23 mouse cellular contexts compared by ENCODE assay signal in the genomic region with DNA sequence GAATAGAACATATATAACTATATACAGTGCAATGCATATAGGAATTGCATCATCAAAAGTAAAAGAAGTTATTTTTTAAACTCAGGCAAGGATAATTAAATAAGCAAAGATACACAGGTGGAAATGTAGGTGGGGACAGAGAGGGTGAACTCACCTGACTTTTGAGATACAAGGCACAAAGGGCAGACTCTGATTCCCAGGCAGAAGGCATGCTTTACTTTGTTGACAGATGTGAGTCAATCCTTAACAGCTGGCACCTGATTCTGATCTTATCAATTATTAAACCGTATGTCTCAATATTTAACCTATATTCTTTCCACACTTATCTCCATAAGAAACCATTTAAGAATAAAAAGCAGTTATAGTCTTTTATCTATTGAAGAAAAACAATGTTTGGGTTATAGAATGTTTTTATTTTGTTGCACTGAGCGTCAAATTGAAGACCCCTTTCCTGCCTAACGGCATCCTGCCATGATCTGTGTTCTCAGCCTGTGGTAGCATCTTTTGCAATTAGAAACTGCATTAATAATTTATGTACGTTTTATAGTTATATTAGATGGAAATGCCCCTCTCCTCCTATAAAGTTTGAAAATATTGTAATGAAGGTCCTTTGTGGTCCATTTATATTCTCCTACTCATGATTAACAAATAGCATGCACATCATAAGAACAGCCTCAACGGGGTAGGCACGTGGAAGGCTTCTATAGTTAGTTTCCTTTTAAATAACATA.
DNase-seq lines count a peak whose midpoint lies in the region; ATAC-seq and TF ChIP-seq lines count a peak whose summit lies in the region.
"Had no signal": no experiment of that assay in that cellular context is flagged by ENCODE, and none has a peak within 500 bp of the region (broad histone marks: within the 10 kb centered on the region; RNA-seq: fewer than 3 reads in every experiment).

No protein-coding gene starts in this region.

- peak; percentile 59 for ATAC-seq in liver, postnatal 0 days
- no peak for ATAC-seq in liver, embryonic 11.5 days (replicated peaks; ENCODE audit: low FRiP score)
- peak; percentile 61; the same call in 1 of the 2 replicates for ATAC-seq in neural tube, embryonic 14.5 days (ENCODE audit: low read depth)
- no peak for ATAC-seq in neural tube, embryonic 15.5 days (ENCODE audit: low FRiP score)
- peak; percentile 92 for ATAC-seq in intestine, embryonic 16.5 days
- ATAC-seq in forebrain, embryonic 16.5 days: no peak
- ATAC-seq: forebrain, embryonic 14.5 days had no signal

- H3K9ac ChIP-seq in liver, postnatal 0 days (replicated peaks): no peak overlapping the region
- H3K9ac ChIP-seq in liver, embryonic 11.5 days (ENCODE audit: low read depth, low read length): no peak overlapping the region
- no peak overlapping the region for H3K9ac ChIP-seq in neural tube, embryonic 14.5 days (replicated peaks; ENCODE audit: low read depth, low read length)
- H3K9ac ChIP-seq in neural tube, embryonic 15.5 days (replicated peaks): no peak overlapping the region
- H3K9ac ChIP-seq in intestine, embryonic 16.5 days (ENCODE audit: low read depth, low read length): no peak overlapping the region
- H3K9ac ChIP-seq in forebrain, embryonic 16.5 days (replicated peaks; ENCODE audit: low read depth, low read length): no peak overlapping the region
- H3K9ac ChIP-seq: embryonic facial prominence, embryonic 13.5 days; embryonic facial prominence, embryonic 15.5 days; forebrain, embryonic 12.5 days had no signal

- H3K27ac ChIP-seq in liver, postnatal 0 days (ENCODE audit: low read depth): no peak overlapping the region
- no peak overlapping the region for H3K27ac ChIP-seq in liver, embryonic 11.5 days (ENCODE audit: low read depth, low read length)
- no peak overlapping the region for H3K27ac ChIP-seq in neural tube, embryonic 14.5 days (ENCODE audit: low read depth, low read length)
- no peak overlapping the region for H3K27ac ChIP-seq in neural tube, embryonic 15.5 days (replicated peaks)
- no peak overlapping the region for H3K27ac ChIP-seq in intestine, embryonic 16.5 days (ENCODE audit: low read length)
- no peak overlapping the region for H3K27ac ChIP-seq in forebrain, embryonic 16.5 days (ENCODE audit: low read length)
- H3K27ac ChIP-seq: embryonic facial prominence, embryonic 13.5 days; embryonic facial prominence, embryonic 15.5 days; forebrain, embryonic 10.5 days; forebrain, embryonic 12.5 days had no signal

- no peak for DNase-seq in liver, postnatal 0 days
- no peak for DNase-seq in liver, embryonic 11.5 days (ENCODE audit: low spot score)
- DNase-seq in heart, adult 8-10 months (ENCODE audit: low spot score): no peak
- DNase-seq: adrenal gland, adult 2 months; adrenal gland, postnatal 10 days; adrenal gland, postnatal 25 days; cerebellum, adult 11 months; cerebellum, adult 18-20 months; cerebellum, adult 8-10 months; cerebellum, adult 9-11 months; cerebellum, postnatal 14 days; cerebellum, postnatal 36 days; embryo, embryonic 11 days had no signal

- H3K27me3 ChIP-seq in liver, postnatal 0 days (ENCODE audit: insufficient read depth, low read length): no peaks in the 10 kb centered on the region
- no peaks in the 10 kb centered on the region for H3K27me3 ChIP-seq in liver, embryonic 11.5 days (replicated peaks; ENCODE audit: control insufficient read depth, insufficient read depth, low read length)
- H3K27me3 ChIP-seq in neural tube, embryonic 14.5 days (ENCODE audit: control insufficient read depth, insufficient read depth, low read length): no peaks in the 10 kb centered on the region
- no peaks in the 10 kb centered on the region for H3K27me3 ChIP-seq in neural tube, embryonic 15.5 days (replicated peaks)
- H3K27me3 ChIP-seq in intestine, embryonic 16.5 days (replicated peaks; ENCODE audit: control insufficient read depth, insufficient read depth, low read length): no peaks in the 10 kb centered on the region
- no peaks in the 10 kb centered on the region for H3K27me3 ChIP-seq in forebrain, embryonic 16.5 days (replicated peaks; ENCODE audit: control insufficient read depth, insufficient read depth, low read length)
- H3K27me3 ChIP-seq: embryonic facial prominence, embryonic 13.5 days; embryonic facial prominence, embryonic 15.5 days; forebrain, embryonic 12.5 days had no signal

- no peak for TF ChIP-seq EP300 in liver, postnatal 0 days (IDR thresholded peaks at IDR 0.05; ENCODE audit: low read depth)

- no peaks in the 10 kb centered on the region for H3K4me1 ChIP-seq in liver, postnatal 0 days (ENCODE audit: insufficient read depth)
- H3K4me1 ChIP-seq in liver, embryonic 11.5 days (replicated peaks; ENCODE audit: control insufficient read depth, insufficient read depth, low read length): no peaks in the 10 kb centered on the region
- 0 out of 2 replicates have a peak, but pooled peaks cover 5% of the 10 kb centered on the region for H3K4me1 ChIP-seq in neural tube, embryonic 14.5 days (ENCODE audit: control insufficient read depth, insufficient read depth, low read length)
- H3K4me1 ChIP-seq in neural tube, embryonic 15.5 days: 0 out of 2 replicates have a peak, but pooled peaks cover 4% of the 10 kb centered on the region
- no peaks in the 10 kb centered on the region for H3K4me1 ChIP-seq in intestine, embryonic 16.5 days (ENCODE audit: control insufficient read depth, insufficient read depth, low read length)
- no peaks in the 10 kb centered on the region for H3K4me1 ChIP-seq in forebrain, embryonic 16.5 days (replicated peaks; ENCODE audit: control insufficient read depth, insufficient read depth, low read length)
- H3K4me1 ChIP-seq: embryonic facial prominence, embryonic 13.5 days; embryonic facial prominence, embryonic 15.5 days; forebrain, embryonic 12.5 days had no signal

- no peak overlapping the region for H3K4me3 ChIP-seq in liver, postnatal 0 days (ENCODE audit: low read depth, low read length)
- H3K4me3 ChIP-seq in liver, embryonic 11.5 days (ENCODE audit: low read depth, low read length): no peak overlapping the region
- H3K4me3 ChIP-seq in neural tube, embryonic 14.5 days (ENCODE audit: low read depth, low read length): no peak overlapping the region
- no peak overlapping the region for H3K4me3 ChIP-seq in neural tube, embryonic 15.5 days (replicated peaks)
- H3K4me3 ChIP-seq in intestine, embryonic 16.5 days (ENCODE audit: low read length): no peak overlapping the region
- H3K4me3 ChIP-seq in forebrain, embryonic 16.5 days (replicated peaks; ENCODE audit: low read length): no peak overlapping the region
- H3K4me3 ChIP-seq: embryonic facial prominence, embryonic 13.5 days; embryonic facial prominence, embryonic 15.5 days; erythroblast, embryonic 14.5 days; forebrain, embryonic 10.5 days; forebrain, embryonic 12.5 days had no signal

- TF ChIP-seq CTCF in liver, postnatal 0 days (IDR thresholded peaks at IDR 0.05; ENCODE audit: low read depth): no peak

- no peaks in the 10 kb centered on the region for H3K36me3 ChIP-seq in liver, postnatal 0 days (replicated peaks; ENCODE audit: insufficient read depth, low read length)
- H3K36me3 ChIP-seq in liver, embryonic 11.5 days (ENCODE audit: control insufficient read depth, insufficient read depth, low read length): no peaks in the 10 kb centered on the region
- no peaks in the 10 kb centered on the region for H3K36me3 ChIP-seq in neural tube, embryonic 14.5 days (ENCODE audit: control insufficient read depth, insufficient read depth, low read length)
- no peaks in the 10 kb centered on the region for H3K36me3 ChIP-seq in neural tube, embryonic 15.5 days
- H3K36me3 ChIP-seq in intestine, embryonic 16.5 days (ENCODE audit: control insufficient read depth, insufficient read depth, low read length): no peaks in the 10 kb centered on the region
- no peaks in the 10 kb centered on the region for H3K36me3 ChIP-seq in forebrain, embryonic 16.5 days (ENCODE audit: control insufficient read depth, insufficient read depth)
- H3K36me3 ChIP-seq: embryonic facial prominence, embryonic 13.5 days; embryonic facial prominence, embryonic 15.5 days; forebrain, embryonic 10.5 days; forebrain, embryonic 12.5 days had no signal

- 76% methylated on average over 6 of the region's 6 CpGs for WGBS in liver, postnatal 0 days (ENCODE audit: insufficient replicate concordance)
- WGBS in liver, embryonic 11.5 days: 86% methylated on average over 6 of the region's 6 CpGs
- 67% methylated on average over 6 of the region's 6 CpGs for WGBS in neural tube, embryonic 14.5 days
- 64% methylated on average over 6 of the region's 6 CpGs for WGBS in neural tube, embryonic 15.5 days
- 83% methylated on average over 6 of the region's 6 CpGs for WGBS in intestine, embryonic 16.5 days
- WGBS in forebrain, embryonic 16.5 days: 90% methylated on average over 6 of the region's 6 CpGs

- no peaks in the 10 kb centered on the region for H3K9me3 ChIP-seq in liver, postnatal 0 days (ENCODE audit: low read length)
- no peaks in the 10 kb centered on the region for H3K9me3 ChIP-seq in liver, embryonic 11.5 days (ENCODE audit: control insufficient read depth, low read length)
- H3K9me3 ChIP-seq in neural tube, embryonic 14.5 days (ENCODE audit: control insufficient read depth, low read length): no peaks in the 10 kb centered on the region
- H3K9me3 ChIP-seq in neural tube, embryonic 15.5 days (replicated peaks): no peaks in the 10 kb centered on the region
- no peaks in the 10 kb centered on the region for H3K9me3 ChIP-seq in intestine, embryonic 16.5 days (ENCODE audit: control insufficient read depth, low read length)
- no peaks in the 10 kb centered on the region for H3K9me3 ChIP-seq in forebrain, embryonic 16.5 days (ENCODE audit: control insufficient read depth, low read length)
- H3K9me3 ChIP-seq: embryonic facial prominence, embryonic 13.5 days; embryonic facial prominence, embryonic 15.5 days; forebrain, embryonic 10.5 days; forebrain, embryonic 12.5 days had no signal

- no peak overlapping the region for H3K4me2 ChIP-seq in liver, postnatal 0 days (ENCODE audit: low read depth, low read length)
- no peak overlapping the region for H3K4me2 ChIP-seq in liver, embryonic 11.5 days
- H3K4me2 ChIP-seq in neural tube, embryonic 14.5 days (ENCODE audit: low read depth, low read length): no peak overlapping the region
- no peak overlapping the region for H3K4me2 ChIP-seq in neural tube, embryonic 15.5 days
- H3K4me2 ChIP-seq in intestine, embryonic 16.5 days (ENCODE audit: low read depth, low read length): no peak overlapping the region
- no peak overlapping the region for H3K4me2 ChIP-seq in forebrain, embryonic 16.5 days (ENCODE audit: low read length)
- H3K4me2 ChIP-seq: embryonic facial prominence, embryonic 13.5 days; embryonic facial prominence, embryonic 15.5 days; forebrain, embryonic 12.5 days had no signal

Comparison
In these comparisons a context has a peak if more than half of its experiments do, and no peak if none do; other contexts are left out.
1. ATAC-seq: peak in liver, postnatal 0 days (single experiment), neural tube, embryonic 14.5 days (single experiment) and intestine, embryonic 16.5 days (single experiment); none in liver, embryonic 11.5 days (single experiment), neural tube, embryonic 15.5 days (single experiment) and forebrain, embryonic 16.5 days (single experiment).